Mouse (Mus musculus): Measurements from ENCODE around the gene Ntm.

DNA sequence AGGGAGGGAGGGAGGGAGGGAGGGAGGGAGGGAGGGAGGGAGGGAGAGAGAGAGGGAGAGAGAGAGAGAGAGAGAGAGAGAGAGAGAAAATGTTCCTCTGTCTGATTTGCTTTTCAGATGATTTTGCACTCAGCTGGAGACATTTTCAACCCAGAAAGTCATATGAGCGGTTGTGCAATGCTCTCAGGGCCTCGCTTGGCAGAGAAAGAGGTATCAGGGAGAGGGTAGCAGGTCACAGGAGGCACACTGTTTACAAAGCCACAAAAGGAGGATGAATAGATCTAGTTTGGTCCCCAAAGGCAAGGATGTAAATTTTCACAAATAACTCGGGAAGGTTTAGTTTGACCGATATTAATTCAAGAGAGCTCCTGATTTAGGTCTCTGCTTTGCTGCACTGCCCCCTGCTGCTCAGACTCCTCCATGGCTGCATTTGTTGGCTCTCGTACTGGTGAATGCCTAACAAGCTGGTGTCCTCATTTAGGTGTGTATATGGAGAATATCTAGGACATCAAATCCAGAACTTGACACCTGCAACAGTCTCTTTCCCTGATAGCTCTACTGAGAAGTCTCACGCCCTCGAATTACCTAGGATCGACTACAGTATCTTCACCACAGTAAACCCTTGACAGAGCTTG is 377.1 kb downstream of the Ntm start:
- peak; percentile 73 for TF ChIP-seq CTCF (IDR thresholded peaks at IDR 0.05; ENCODE audit: borderline replicate concordance, extremely low read depth, insufficient read depth, insufficient read length)
- no peak for TF ChIP-seq POLR2A (IDR thresholded peaks at IDR 0.05; ENCODE audit: borderline replicate concordance, extremely low read depth, insufficient read depth, insufficient read length, poor library complexity, severe bottlenecking)
